Mouse (Mus musculus): ENCODE data around the gene Gna12. TPM values are rescaled to one million over a fixed set of nuclear protein-coding genes. Genes with fewer than 3 reads are reported as not detected.

Gna12 gene
- total and polyA plus RNA-seq, 3 experiments = 46.0 to 55.2 TPM; not detected in 1

GRCm38 (mm10) chr5:140830314-140831063 is at the start of gene Gna12 (continued):
- TF ChIP-seq TAL1 (IDR thresholded peaks at IDR 0.05; ENCODE audit: low read length) = no peak
- TF ChIP-seq MAFK (IDR thresholded peaks at IDR 0.05; ENCODE audit: borderline replicate concordance, low read depth, low read length) = no peak
- TF ChIP-seq BHLHE40 (IDR thresholded peaks at IDR 0.05; ENCODE audit: borderline replicate concordance, low read depth, low read length) = no peak
- no peak for TF ChIP-seq EP300 (IDR thresholded peaks at IDR 0.05; ENCODE audit: low read depth in 1 of 2, low read length in 2 of 2)

DNA sequence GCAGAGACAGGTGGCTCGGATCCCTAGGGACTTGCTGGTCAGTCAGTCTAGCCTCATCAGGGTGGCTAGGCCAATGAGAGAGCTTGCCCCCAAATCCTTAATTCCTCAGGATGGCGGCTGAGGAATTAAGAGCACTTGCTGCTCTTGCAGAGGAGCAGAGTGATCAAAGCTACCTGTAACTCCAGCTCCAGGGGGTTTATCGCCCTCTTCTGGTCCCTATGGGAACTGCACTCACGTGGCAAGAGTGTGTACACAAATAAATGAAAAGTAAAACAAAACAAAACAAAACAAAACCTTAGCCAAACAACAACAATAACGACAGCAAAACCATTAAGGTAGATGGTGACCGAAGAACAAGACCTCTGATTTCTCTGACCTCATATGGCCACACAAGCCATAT is 48.4 kb upstream of the Gna12 start:
- H3K4me1 ChIP-seq (ENCODE audit: control insufficient read depth in 1 of 2, insufficient read depth in 2 of 2, low read length in 2 of 2) = no peaks in the 10 kb centered on the region
- H3K9me3 ChIP-seq (replicated peaks; ENCODE audit: insufficient read depth, low read length) = no peaks in the 10 kb centered on the region
- no peaks in the 10 kb centered on the region for H3K27me3 ChIP-seq (ENCODE audit: control insufficient read depth in 1 of 2, insufficient read depth in 2 of 2, low read length in 2 of 2)
- no peak overlapping the region for H3K9ac ChIP-seq (ENCODE audit: control insufficient read depth, low read depth, low read length, poor library complexity, severe bottlenecking)
- no peak overlapping the region for H3K4me3 ChIP-seq (ENCODE audit: control insufficient read depth in 1 of 2, insufficient read depth in 1 of 2, low read depth in 2 of 2, low read length in 2 of 2)
- H3K36me3 ChIP-seq (ENCODE audit: control insufficient read depth in 1 of 2, insufficient read depth in 2 of 2, low read length in 2 of 2) = no peaks in the 10 kb centered on the region
- no peaks in the 10 kb centered on the region for H3K79me2 ChIP-seq (ENCODE audit: control insufficient read depth, insufficient read depth, low read length, poor library complexity)
- H3K27ac ChIP-seq (ENCODE audit: control insufficient read depth, low read depth, low read length) = no peak overlapping the region
- no peak for TF ChIP-seq ZKSCAN1 (IDR thresholded peaks at IDR 0.05; ENCODE audit: low read depth, low read length)
- no peak for TF ChIP-seq ZMIZ1 (IDR thresholded peaks at IDR 0.05; ENCODE audit: low read depth, low read length)
- TF ChIP-seq MEF2A (IDR thresholded peaks at IDR 0.05; ENCODE audit: extremely low read depth, insufficient replicate concordance, low read depth, low read length, poor library complexity, severe bottlenecking) = no peak
- peak; percentile 1; the same call in 1 of the 2 replicates for TF ChIP-seq RAD21 (IDR thresholded peaks at IDR 0.05; ENCODE audit: low read depth, low read length)
- no peak for TF ChIP-seq POLR2AphosphoS2 (IDR thresholded peaks at IDR 0.05; ENCODE audit: low read length)
- TF ChIP-seq CTCF (IDR thresholded peaks at IDR 0.05 in 2 of 3, conservative IDR thresholded peaks at IDR 0.05 in 1 of 3; ENCODE audit: control insufficient read depth in 1 of 3, insufficient read depth in 1 of 3, low read depth in 2 of 3, low read length in 3 of 3, poor library complexity in 1 of 3, severe bottlenecking in 1 of 3) = peak; percentile 21 to 44 (median 27); a peak in 5 of 6 replicates
- no peak for TF ChIP-seq NRF1 (IDR thresholded peaks at IDR 0.05; ENCODE audit: insufficient read depth, low read depth, low read length, poor library complexity, severe bottlenecking)
- DNase-seq (ENCODE audit: low read depth, low spot score) = peak; percentile 15

GRCm38 (mm10) chr5:140873736-140874307 is 43.6 kb upstream of the Gna12 start:
- H3K4me1 ChIP-seq (ENCODE audit: control insufficient read depth in 1 of 2, insufficient read depth in 2 of 2, low read length in 2 of 2) = no peaks in the 10 kb centered on the region
- H3K79me2 ChIP-seq (ENCODE audit: control insufficient read depth, insufficient read depth, low read length, poor library complexity) = no peaks in the 10 kb centered on the region
- TF ChIP-seq CTCF (IDR thresholded peaks at IDR 0.05 in 2 of 3, conservative IDR thresholded peaks at IDR 0.05 in 1 of 3; ENCODE audit: control insufficient read depth in 1 of 3, insufficient read depth in 1 of 3, low read depth in 2 of 3, low read length in 3 of 3, poor library complexity in 1 of 3, severe bottlenecking in 1 of 3) = no peak
- TF ChIP-seq TAL1 (IDR thresholded peaks at IDR 0.05; ENCODE audit: low read length) = no peak
- no peak for TF ChIP-seq POLR2AphosphoS5 (IDR thresholded peaks at IDR 0.05; ENCODE audit: borderline replicate concordance, low read depth, low read length)
- no peak for TF ChIP-seq KAT2A (conservative IDR thresholded peaks at IDR 0.05; ENCODE audit: low read depth, low read length)
- TF ChIP-seq POLR2A (IDR thresholded peaks at IDR 0.05; ENCODE audit: control insufficient read depth in 1 of 2, insufficient read depth in 1 of 2, low read depth in 1 of 2, low read length in 2 of 2, poor library complexity in 1 of 2) = no peak
- TF ChIP-seq MXI1 (IDR thresholded peaks at IDR 0.05; ENCODE audit: low read depth, low read length) = no peak
- no peak for TF ChIP-seq ZC3H11A (IDR thresholded peaks at IDR 0.05; ENCODE audit: low read depth, low read length)
- TF ChIP-seq EP300 (IDR thresholded peaks at IDR 0.05; ENCODE audit: low read depth in 1 of 2, low read length in 2 of 2) = no peak
- no peak for TF ChIP-seq MYB (IDR thresholded peaks at IDR 0.05; ENCODE audit: low read depth, low read length)
- no peak for TF ChIP-seq MEF2A (IDR thresholded peaks at IDR 0.05; ENCODE audit: extremely low read depth, insufficient replicate concordance, low read depth, low read length, poor library complexity, severe bottlenecking)
- no peak for TF ChIP-seq TBP (IDR thresholded peaks at IDR 0.05; ENCODE audit: low read depth, low read length)
- TF ChIP-seq UBTF (IDR thresholded peaks at IDR 0.05; ENCODE audit: borderline replicate concordance, insufficient read depth, low read depth, low read length) = no peak
- no peak for TF ChIP-seq MAZ (IDR thresholded peaks at IDR 0.05; ENCODE audit: low read depth, low read length)
- TF ChIP-seq CHD2 (IDR thresholded peaks at IDR 0.05; ENCODE audit: low read length) = no peak
- no peak for TF ChIP-seq CHD1 (IDR thresholded peaks at IDR 0.05; ENCODE audit: low read depth, low read length)
- no peak for TF ChIP-seq RCOR1 (IDR thresholded peaks at IDR 0.05; ENCODE audit: low read depth, low read length)
- no peak for TF ChIP-seq TCF12 (IDR thresholded peaks at IDR 0.05; ENCODE audit: low read depth, low read length)
- H3K36me3 ChIP-seq (ENCODE audit: control insufficient read depth in 1 of 2, insufficient read depth in 2 of 2, low read length in 2 of 2) = no peaks in the 10 kb centered on the region
- no peaks in the 10 kb centered on the region for H3K27me3 ChIP-seq (ENCODE audit: control insufficient read depth in 1 of 2, insufficient read depth in 2 of 2, low read length in 2 of 2)
- H3K9me3 ChIP-seq (replicated peaks; ENCODE audit: insufficient read depth, low read length) = no peaks in the 10 kb centered on the region
- no peak for DNase-seq (ENCODE audit: low read depth, low spot score)
- no peak overlapping the region for H3K4me3 ChIP-seq (ENCODE audit: control insufficient read depth in 1 of 2, insufficient read depth in 1 of 2, low read depth in 2 of 2, low read length in 2 of 2)
- no peak overlapping the region for H3K9ac ChIP-seq (ENCODE audit: control insufficient read depth, low read depth, low read length, poor library complexity, severe bottlenecking)
- no peak overlapping the region for H3K27ac ChIP-seq (ENCODE audit: control insufficient read depth, low read depth, low read length)

Data from MEL (cell line).